Mouse (Mus musculus): ENCODE data around the gene St7. TPM values are rescaled to one million over a fixed set of nuclear protein-coding genes. Genes with fewer than 3 reads are reported as not detected.

The St7 gene
- polyA plus RNA-seq, 2 experiments = 29.7 to 33.0 TPM

DNA sequence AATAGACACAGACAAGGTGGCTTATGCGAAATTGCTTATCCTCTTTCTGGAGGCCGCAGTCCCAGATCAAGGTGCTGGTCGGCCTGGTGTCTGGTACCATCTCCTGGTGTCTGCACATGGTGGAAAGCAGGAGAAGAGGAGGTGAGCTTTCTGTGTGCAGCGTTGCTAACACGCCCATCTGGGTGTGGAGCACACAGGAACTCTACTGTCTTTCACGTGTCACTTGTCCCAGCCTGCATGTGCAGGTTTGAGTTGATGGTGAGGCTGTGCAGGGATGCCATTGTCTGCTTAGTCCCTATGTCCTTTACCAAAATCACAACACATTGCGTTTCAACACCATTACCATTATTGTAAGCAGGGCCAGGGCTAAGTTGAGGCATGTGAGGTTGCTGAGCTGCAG, 26.2 kb downstream of the St7 start:
- TF ChIP-seq POLR2A (IDR thresholded peaks at IDR 0.05; ENCODE audit: borderline replicate concordance, extremely low read depth, insufficient read depth, insufficient read length) = no peak
- Histone ChIP-seq H3K4me3 (replicated peaks; ENCODE audit: low read length) (no peak overlapping the region), H3K4me2 (replicated peaks; ENCODE audit: low read depth, low read length, severe bottlenecking) (no peak overlapping the region), H3K9ac (ENCODE audit: low read depth, low read length, severe bottlenecking) (no peak overlapping the region), H3K27ac (replicated peaks; ENCODE audit: low read depth, low read length) (no peak overlapping the region), H3K36me3 (ENCODE audit: control insufficient read depth, insufficient read depth, low read length) (no peaks in the 10 kb centered on the region), H3K9me3 (ENCODE audit: control insufficient read depth, low read length) (no peaks in the 10 kb centered on the region), H3K4me1 (ENCODE audit: control insufficient read depth, insufficient read depth, low read length) (peaks cover 3% of the 10 kb centered on the region; the same call in 1 of the 2 replicates), H3K27me3 (ENCODE audit: control insufficient read depth, insufficient read depth, low read length) (no peaks in the 10 kb centered on the region)
- ATAC-seq (ENCODE audit: low FRiP score, low read depth) (no peak), DNase-seq (ENCODE audit: low spot score) (no peak)
- 90% methylated on average over 7 of the region's 7 CpGs for WGBS

DNA sequence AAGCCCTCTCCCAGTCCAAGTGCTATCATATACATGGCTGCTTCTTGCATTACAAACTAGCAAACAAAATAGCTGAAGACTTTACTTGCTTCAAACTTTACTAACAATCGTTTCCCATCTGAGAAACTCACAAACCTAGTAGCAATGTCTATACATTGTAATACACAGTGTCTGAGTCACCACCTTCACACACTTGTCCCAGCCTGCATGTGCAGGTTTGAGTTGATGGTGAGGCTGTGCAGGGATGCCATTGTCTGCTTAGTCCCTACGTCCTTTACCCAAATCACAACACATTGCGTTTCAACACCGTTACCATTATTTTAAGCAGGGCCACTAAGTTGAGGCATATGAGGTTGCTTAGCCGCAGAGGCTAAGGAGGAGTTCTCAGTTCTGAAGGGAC, 26.7 kb downstream of the St7 start:
- no peak overlapping the region for H3K27ac ChIP-seq (replicated peaks; ENCODE audit: low read depth, low read length)

DNA sequence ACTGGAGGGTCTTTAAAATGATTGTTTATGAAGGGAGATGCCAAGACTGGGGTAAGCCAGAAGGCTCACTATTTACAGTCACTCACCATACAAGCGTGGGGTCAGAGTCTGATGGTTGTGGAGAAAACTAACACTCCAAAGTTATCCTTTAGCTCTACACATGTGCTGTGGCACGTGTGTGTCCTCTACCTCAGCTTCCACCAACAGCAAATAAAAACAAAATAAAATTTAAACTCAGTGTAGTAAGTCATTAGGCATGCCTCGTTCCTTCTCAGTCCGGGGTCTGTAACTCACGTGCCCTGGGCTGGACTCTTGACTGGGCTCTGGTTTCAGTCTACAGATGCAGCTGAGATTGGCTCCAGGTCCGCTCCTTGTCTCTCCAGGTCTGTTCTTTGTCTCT, 27.3 kb downstream of the St7 start:
- 40% methylated on average over 6 of the region's 6 CpGs for whole genome bisulfite sequencing
- H3K27ac ChIP-seq (replicated peaks; ENCODE audit: low read depth, low read length) = no peak overlapping the region
- H3K36me3 ChIP-seq (ENCODE audit: control insufficient read depth, insufficient read depth, low read length) = no peaks in the 10 kb centered on the region

More for the DNA sequence above, 26.7 kb downstream of the St7 start:
- DNase-seq (ENCODE audit: low spot score) (no peak), ATAC-seq (ENCODE audit: low FRiP score, low read depth) (no peak)
- Histone ChIP-seq H3K27me3 (ENCODE audit: control insufficient read depth, insufficient read depth, low read length) (no peaks in the 10 kb centered on the region), H3K9ac (ENCODE audit: low read depth, low read length, severe bottlenecking) (no peak overlapping the region), H3K4me1 (ENCODE audit: control insufficient read depth, insufficient read depth, low read length) (peaks cover 3% of the 10 kb centered on the region; the same call in 1 of the 2 replicates), H3K9me3 (ENCODE audit: control insufficient read depth, low read length) (no peaks in the 10 kb centered on the region), H3K4me2 (replicated peaks; ENCODE audit: low read depth, low read length, severe bottlenecking) (no peak overlapping the region), H3K36me3 (ENCODE audit: control insufficient read depth, insufficient read depth, low read length) (no peaks in the 10 kb centered on the region), H3K4me3 (replicated peaks; ENCODE audit: low read length) (no peak overlapping the region)
- no peak for TF ChIP-seq POLR2A (IDR thresholded peaks at IDR 0.05; ENCODE audit: borderline replicate concordance, extremely low read depth, insufficient read depth, insufficient read length)
- WGBS = 88% methylated on average over 5 of the region's 5 CpGs

DNA sequence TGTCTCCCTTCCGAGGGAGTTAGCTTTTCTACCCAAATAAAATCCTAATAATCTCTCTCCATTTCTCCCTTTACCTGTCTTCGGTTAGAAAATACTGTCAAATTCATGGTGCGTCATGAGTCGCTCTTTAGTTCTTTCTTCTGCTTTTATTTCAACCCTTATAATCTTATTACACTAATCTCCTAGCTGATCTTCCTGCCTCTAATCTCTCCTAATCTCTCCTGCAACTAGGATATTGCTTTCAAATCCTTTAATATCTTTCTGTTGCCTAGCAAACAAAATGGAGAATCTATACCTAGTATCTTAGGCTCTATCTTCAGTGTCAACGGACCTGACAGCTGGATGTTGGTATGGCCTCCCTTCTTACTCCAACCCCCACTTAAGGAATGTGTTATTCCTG, 29.0 kb downstream of the St7 start:
- ATAC-seq (ENCODE audit: low FRiP score, low read depth) = no peak
- Histone ChIP-seq H3K27ac (replicated peaks; ENCODE audit: low read depth, low read length) (no peak overlapping the region), H3K4me3 (replicated peaks; ENCODE audit: low read length) (no peak overlapping the region), H3K9ac (ENCODE audit: low read depth, low read length, severe bottlenecking) (no peak overlapping the region), H3K9me3 (ENCODE audit: control insufficient read depth, low read length) (no peaks in the 10 kb centered on the region), H3K4me2 (replicated peaks; ENCODE audit: low read depth, low read length, severe bottlenecking) (no peak overlapping the region), H3K4me1 (ENCODE audit: control insufficient read depth, insufficient read depth, low read length) (peaks cover 3% of the 10 kb centered on the region; the same call in 1 of the 2 replicates), H3K36me3 (ENCODE audit: control insufficient read depth, insufficient read depth, low read length) (no peaks in the 10 kb centered on the region), H3K27me3 (ENCODE audit: control insufficient read depth, insufficient read depth, low read length) (no peaks in the 10 kb centered on the region)
- no peak for TF ChIP-seq POLR2A (IDR thresholded peaks at IDR 0.05; ENCODE audit: borderline replicate concordance, extremely low read depth, insufficient read depth, insufficient read length)
- WGBS = 84% methylated on average over 5 of the region's 5 CpGs
- DNase-seq (ENCODE audit: low spot score) = no peak

More for the DNA sequence above, 27.3 kb downstream of the St7 start:
- no peak for ATAC-seq (ENCODE audit: low FRiP score, low read depth)
- no peak for TF ChIP-seq POLR2A (IDR thresholded peaks at IDR 0.05; ENCODE audit: borderline replicate concordance, extremely low read depth, insufficient read depth, insufficient read length)
- H3K4me2 ChIP-seq (replicated peaks; ENCODE audit: low read depth, low read length, severe bottlenecking) = no peak overlapping the region
- H3K9ac ChIP-seq (ENCODE audit: low read depth, low read length, severe bottlenecking) = no peak overlapping the region
- no peaks in the 10 kb centered on the region for H3K9me3 ChIP-seq (ENCODE audit: control insufficient read depth, low read length)
- no peak for DNase-seq (ENCODE audit: low spot score)
- no peaks in the 10 kb centered on the region for H3K27me3 ChIP-seq (ENCODE audit: control insufficient read depth, insufficient read depth, low read length)
- H3K4me1 ChIP-seq (ENCODE audit: control insufficient read depth, insufficient read depth, low read length) = peaks cover 3% of the 10 kb centered on the region; the same call in 1 of the 2 replicates
- no peak overlapping the region for H3K4me3 ChIP-seq (replicated peaks; ENCODE audit: low read length)

DNA sequence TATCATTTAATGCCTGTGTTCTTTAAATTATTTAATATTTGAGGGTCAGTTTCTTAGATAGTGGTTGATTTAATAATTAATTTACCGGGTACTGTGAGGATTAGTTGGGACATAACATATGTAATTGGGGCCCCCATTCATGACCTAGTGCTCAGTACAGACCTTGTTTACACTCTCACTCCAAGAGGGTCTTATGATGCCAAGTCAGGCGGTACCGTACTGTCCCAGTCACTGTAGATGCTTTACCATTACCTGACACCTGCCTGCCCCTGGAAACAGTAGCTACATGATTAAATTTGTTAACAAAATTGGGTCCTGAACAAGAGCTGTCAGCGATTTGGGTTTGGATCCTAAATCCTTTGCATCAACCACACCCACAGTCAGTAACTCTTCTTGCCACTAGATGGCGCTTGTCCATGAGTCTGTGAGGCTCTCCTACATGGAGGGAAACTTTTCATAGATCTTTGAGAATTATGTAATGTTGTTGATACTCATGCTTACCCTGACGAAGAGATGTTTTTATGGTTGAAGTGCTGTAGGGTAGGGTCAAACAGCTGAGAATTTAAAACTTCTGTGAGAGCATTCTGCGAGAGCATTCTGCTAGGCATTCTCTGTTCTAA, 33.2 kb downstream of the St7 start:
- H3K36me3 ChIP-seq (ENCODE audit: control insufficient read depth, insufficient read depth, low read length) = no peaks in the 10 kb centered on the region
- H3K9ac ChIP-seq (ENCODE audit: low read depth, low read length, severe bottlenecking) = no peak overlapping the region
- H3K27ac ChIP-seq (replicated peaks; ENCODE audit: low read depth, low read length) = no peak overlapping the region
- WGBS = 45% methylated on average over 7 of the region's 7 CpGs
- DNase-seq (ENCODE audit: low spot score) (peak; percentile 56), ATAC-seq (ENCODE audit: low FRiP score, low read depth) (peak; percentile 55)
- H3K9me3 ChIP-seq (ENCODE audit: control insufficient read depth, low read length) = no peaks in the 10 kb centered on the region
- H3K27me3 ChIP-seq (ENCODE audit: control insufficient read depth, insufficient read depth, low read length) = no peaks in the 10 kb centered on the region
- 0 out of 2 replicates have a peak, but pooled peaks cover 3% of the 10 kb centered on the region for H3K4me1 ChIP-seq (ENCODE audit: control insufficient read depth, insufficient read depth, low read length)
- H3K4me2 ChIP-seq (replicated peaks; ENCODE audit: low read depth, low read length, severe bottlenecking) = no peak overlapping the region
- no peak for TF ChIP-seq POLR2A (IDR thresholded peaks at IDR 0.05; ENCODE audit: borderline replicate concordance, extremely low read depth, insufficient read depth, insufficient read length)
- H3K4me3 ChIP-seq (replicated peaks; ENCODE audit: low read length) = no peak overlapping the region

All from limb, embryonic 14.5 days (tissue).